Mouse (Mus musculus): Measurements from ENCODE around the gene Plin1. TPM values are rescaled to one million over a fixed set of nuclear protein-coding genes. Genes with fewer than 3 reads are reported as not detected.

The Plin1 gene
- polyA plus RNA-seq, 1 experiment from 2014 or later: 0.05 TPM

- H3K27ac ChIP-seq (replicated peaks): no peak overlapping the region
- 81% methylated on average over 13 of the region's 13 CpGs for WGBS
- ATAC-seq (ENCODE audit: low FRiP score): no peak
Observed at GRCm38 (mm10) chr7:79731438-79731837, 1.3 kb downstream of the Plin1 start.

GRCm38 (mm10) chr7:79729743-79730370 is 2.8 kb downstream of the Plin1 start:
- no peak for ATAC-seq (ENCODE audit: low FRiP score)
- Histone ChIP-seq H3K9me3 (replicated peaks) (no peaks in the 10 kb centered on the region), H3K9ac (replicated peaks) (no peak overlapping the region), H3K4me3 (replicated peaks) (no peak overlapping the region), H3K27ac (replicated peaks) (no peak overlapping the region), H3K4me1 (no peaks in the 10 kb centered on the region), H3K4me2 (no peak overlapping the region), H3K27me3 (replicated peaks) (0 out of 2 replicates have a peak, but pooled peaks cover 7% of the 10 kb centered on the region), H3K36me3 (no peaks in the 10 kb centered on the region)
- 68% methylated on average over 11 of the region's 11 CpGs for WGBS

More at GRCm38 (mm10) chr7:79731438-79731837, 1.3 kb downstream of the Plin1 start:
- no peaks in the 10 kb centered on the region for H3K36me3 ChIP-seq
- H3K27me3 ChIP-seq (replicated peaks): 0 out of 2 replicates have a peak, but pooled peaks cover 7% of the 10 kb centered on the region
- no peak overlapping the region for H3K9ac ChIP-seq (replicated peaks)
- no peak overlapping the region for H3K4me3 ChIP-seq (replicated peaks)
- H3K4me2 ChIP-seq: no peak overlapping the region
- H3K9me3 ChIP-seq (replicated peaks): no peaks in the 10 kb centered on the region
- H3K4me1 ChIP-seq: no peaks in the 10 kb centered on the region

- Histone ChIP-seq H3K9ac (replicated peaks) (no peak overlapping the region), H3K27ac (replicated peaks) (no peak overlapping the region), H3K4me2 (no peak overlapping the region), H3K36me3 (no peaks in the 10 kb centered on the region), H3K9me3 (replicated peaks) (no peaks in the 10 kb centered on the region), H3K4me1 (no peaks in the 10 kb centered on the region), H3K27me3 (replicated peaks) (0 out of 2 replicates have a peak, but pooled peaks cover 7% of the 10 kb centered on the region), H3K4me3 (replicated peaks) (no peak overlapping the region)
- peak; percentile 57; the same call in 1 of the 2 replicates for ATAC-seq (ENCODE audit: low FRiP score)
- 6% methylated on average over 8 of the region's 8 CpGs for WGBS
Observed at GRCm38 (mm10) chr7:79729169-79729568, 3.5 kb downstream of the Plin1 start.

- no peak overlapping the region for H3K4me3 ChIP-seq (replicated peaks)
- no peaks in the 10 kb centered on the region for H3K9me3 ChIP-seq (replicated peaks)
- no peaks in the 10 kb centered on the region for H3K36me3 ChIP-seq
- H3K27ac ChIP-seq (replicated peaks): no peak overlapping the region
- ATAC-seq (ENCODE audit: low FRiP score): no peak; the same call in 1 of the 2 replicates
- H3K27me3 ChIP-seq (replicated peaks): peaks cover 11% of the 10 kb centered on the region; the same call in 1 of the 2 replicates
- no peaks in the 10 kb centered on the region for H3K4me1 ChIP-seq
- no peak overlapping the region for H3K9ac ChIP-seq (replicated peaks)
- 37% methylated on average over 6 of the region's 6 CpGs for WGBS
- H3K4me2 ChIP-seq: no peak overlapping the region
Observed at GRCm38 (mm10) chr7:79728219-79728618, 4.5 kb downstream of the Plin1 start.

GRCm38 (mm10) chr7:79727091-79727490 is 5.6 kb downstream of the Plin1 start:
- no peaks in the 10 kb centered on the region for H3K9me3 ChIP-seq (replicated peaks)
- H3K4me2 ChIP-seq: no peak overlapping the region
- H3K36me3 ChIP-seq: no peaks in the 10 kb centered on the region
- ATAC-seq (ENCODE audit: low FRiP score): no peak
- 9% methylated on average over 2 of the region's 2 CpGs for WGBS
- no peak overlapping the region for H3K27ac ChIP-seq (replicated peaks)
- peaks cover 16% of the 10 kb centered on the region; the same call in 1 of the 2 replicates for H3K27me3 ChIP-seq (replicated peaks)
- H3K4me3 ChIP-seq (replicated peaks): no peak overlapping the region
- peaks cover under 1% of the 10 kb centered on the region; the same call in 1 of the 2 replicates for H3K4me1 ChIP-seq
- H3K9ac ChIP-seq (replicated peaks): no peak overlapping the region

- peak overlapping the region; percentile 75 for H3K9ac ChIP-seq (replicated peaks)
- peaks cover 23% of the 10 kb centered on the region; the same call in 1 of the 2 replicates for H3K27me3 ChIP-seq (replicated peaks)
- no peaks in the 10 kb centered on the region for H3K9me3 ChIP-seq (replicated peaks)
- under 1% methylated on average over 48 of the region's 48 CpGs for whole genome bisulfite sequencing
- H3K36me3 ChIP-seq: no peaks in the 10 kb centered on the region
- peak overlapping the region; percentile 76 for H3K27ac ChIP-seq (replicated peaks)
- peak overlapping the region; percentile 95 for H3K4me2 ChIP-seq
- peaks cover 19% of the 10 kb centered on the region for H3K4me1 ChIP-seq
- peak; percentile 81 for ATAC-seq (ENCODE audit: low FRiP score)
- H3K4me3 ChIP-seq (replicated peaks): peak overlapping the region; percentile 61
Observed at GRCm38 (mm10) chr7:79721386-79721977, 11.2 kb downstream of the Plin1 start.

- Histone ChIP-seq H3K27me3 (replicated peaks) (peaks cover 23% of the 10 kb centered on the region; the same call in 1 of the 2 replicates), H3K4me3 (replicated peaks) (peak within 1 kb of the TSS; percentile 59), H3K27ac (replicated peaks) (0 out of 2 replicates have a peak within 1 kb of the TSS, but pooled peaks have one; percentile 13), H3K9me3 (replicated peaks) (no peaks in the 10 kb centered on the region), H3K4me2 (peak within 1 kb of the TSS; percentile 98), H3K9ac (replicated peaks) (peak within 1 kb of the TSS; percentile 57), H3K4me1 (peaks cover 27% of the 10 kb centered on the region), H3K36me3 (no peaks in the 10 kb centered on the region)
- 1% methylated on average over 53 of the region's 55 CpGs for WGBS
- ATAC-seq (ENCODE audit: low FRiP score): peak; percentile 60
Observed at GRCm38 (mm10) chr7:79715187-79715981, 17.3 kb downstream of the Plin1 start, which contains the start of gene Kif7. Kif7 (minus strand) TSS chr7:79715720.

GRCm38 (mm10) chr7:79710831-79711230 is 21.9 kb downstream of the Plin1 start:
- no peaks in the 10 kb centered on the region for H3K9me3 ChIP-seq (replicated peaks)
- H3K36me3 ChIP-seq: no peaks in the 10 kb centered on the region
- H3K9ac ChIP-seq (replicated peaks): peak overlapping the region; percentile 56
- H3K4me1 ChIP-seq: peaks cover 22% of the 10 kb centered on the region
- peaks cover 8% of the 10 kb centered on the region for H3K27me3 ChIP-seq (replicated peaks)
- H3K4me2 ChIP-seq: peak overlapping the region; percentile 68
- ATAC-seq (ENCODE audit: low FRiP score): peak; percentile 35
- 28% methylated on average over 17 of the region's 17 CpGs for WGBS
- H3K4me3 ChIP-seq (replicated peaks): peak overlapping the region; percentile 48
- H3K27ac ChIP-seq (replicated peaks): peak overlapping the region; percentile 57

GRCm38 (mm10) chr7:79710130-79710607 is 22.5 kb downstream of the Plin1 start:
- H3K36me3 ChIP-seq: no peaks in the 10 kb centered on the region
- peaks cover 16% of the 10 kb centered on the region for H3K4me1 ChIP-seq
- no peaks in the 10 kb centered on the region for H3K9me3 ChIP-seq (replicated peaks)
- peaks cover 8% of the 10 kb centered on the region for H3K27me3 ChIP-seq (replicated peaks)
- peak; percentile 87 for ATAC-seq (ENCODE audit: low FRiP score)
- peak overlapping the region; percentile 68 for H3K4me2 ChIP-seq
- H3K9ac ChIP-seq (replicated peaks): peak overlapping the region; percentile 56
- WGBS: 1% methylated on average over 44 of the region's 55 CpGs
- H3K27ac ChIP-seq (replicated peaks): peak overlapping the region; percentile 57
- peak overlapping the region; percentile 48 for H3K4me3 ChIP-seq (replicated peaks)

GRCm38 (mm10) chr7:79705210-79705609 is 27.5 kb downstream of the Plin1 start:
- Histone ChIP-seq H3K27me3 (replicated peaks) (peaks cover 3% of the 10 kb centered on the region; the same call in 1 of the 2 replicates), H3K27ac (replicated peaks) (no peak overlapping the region), H3K4me1 (peaks cover 4% of the 10 kb centered on the region; the same call in 1 of the 2 replicates), H3K4me2 (no peak overlapping the region), H3K9me3 (replicated peaks) (no peaks in the 10 kb centered on the region), H3K9ac (replicated peaks) (no peak overlapping the region), H3K36me3 (0 out of 2 replicates have a peak, but pooled peaks cover 2% of the 10 kb centered on the region), H3K4me3 (replicated peaks) (no peak overlapping the region)
- no peak for ATAC-seq (ENCODE audit: low FRiP score)
- 89% methylated on average over 5 of the region's 5 CpGs for WGBS

GRCm38 (mm10) chr7:79702755-79703154 is 29.9 kb downstream of the Plin1 start:
- no peak for ATAC-seq (ENCODE audit: low FRiP score)
- H3K27ac ChIP-seq (replicated peaks): no peak overlapping the region
- H3K27me3 ChIP-seq (replicated peaks): no peaks in the 10 kb centered on the region
- no peak overlapping the region for H3K9ac ChIP-seq (replicated peaks)
- WGBS: 82% methylated on average over 16 of the region's 16 CpGs
- H3K4me3 ChIP-seq (replicated peaks): no peak overlapping the region
- H3K9me3 ChIP-seq (replicated peaks): no peaks in the 10 kb centered on the region
- H3K4me2 ChIP-seq: no peak overlapping the region
- peaks cover 10% of the 10 kb centered on the region; the same call in 1 of the 2 replicates for H3K36me3 ChIP-seq
- H3K4me1 ChIP-seq: no peaks in the 10 kb centered on the region
